Mouse (Mus musculus) erythroblast, embryonic 14.5 days (primary cell): ENCODE measurements at regions not wholly inside any gene's neighbourhood (a gene's known extent, or its start where the extent isn't known, plus 50 kb on each side); places are given as distances from the start of the nearest gene placed in this dataset.

ENCODE experiments used
- GATA1 ChIP-seq: IDR thresholded peaks from 2 replicates; pipeline ENCODE4 v1.6.1; 2012; ENCODE audit warnings: low read length, inconsistent platforms, mixed read lengths
- TAL1 ChIP-seq: IDR thresholded peaks from 3 replicates; pipeline ENCODE4 v1.6.1; 2012; ENCODE audit warnings: low read length, inconsistent platforms, mixed read lengths

- TF ChIP-seq GATA1 (no peak), TAL1 (no peak)
Observed at GRCm38 (mm10) chr15:59231703-59232102, 342.6 kb downstream of the Gm49356 start.
